Mouse (Mus musculus) erythroblast, embryonic 14.5 days (primary cell): ENCODE measurements at regions not wholly inside any gene's neighbourhood (a gene's known extent, or its start where the extent isn't known, plus 50 kb on each side); places are given as distances from the start of the nearest gene placed in this dataset.

Experiments used
- H3K27me3 ChIP-seq: 2 replicates; pipeline ENCODE4 v1.6.1; 2012; ENCODE audit warnings: inconsistent platforms; ENCODE audit not compliant: control insufficient read depth
- H3K36me3 ChIP-seq: 2 replicates; pipeline ENCODE4 v1.6.1; 2012; ENCODE audit warnings: mild to moderate bottlenecking, inconsistent platforms; ENCODE audit not compliant: control insufficient read depth
- H3K4me1 ChIP-seq: 2 replicates; pipeline ENCODE4 v1.6.1; 2012; ENCODE audit warnings: inconsistent platforms; ENCODE audit not compliant: control insufficient read depth
- H3K4me3 ChIP-seq: replicated peaks from 2 replicates; pipeline ENCODE3; 2012; ENCODE audit warnings: moderate library complexity, mild to moderate bottlenecking, inconsistent platforms
- H3K9me3 ChIP-seq: 2 replicates; pipeline ENCODE4 v1.6.1; 2012; ENCODE audit warnings: low read length, inconsistent platforms, mixed read lengths; ENCODE audit not compliant: control insufficient read depth
- GATA1 ChIP-seq: IDR thresholded peaks from 2 replicates; pipeline ENCODE4 v1.6.1; 2012; ENCODE audit warnings: low read length, inconsistent platforms, mixed read lengths
- TAL1 ChIP-seq: IDR thresholded peaks from 3 replicates; pipeline ENCODE4 v1.6.1; 2012; ENCODE audit warnings: low read length, inconsistent platforms, mixed read lengths

DNA sequence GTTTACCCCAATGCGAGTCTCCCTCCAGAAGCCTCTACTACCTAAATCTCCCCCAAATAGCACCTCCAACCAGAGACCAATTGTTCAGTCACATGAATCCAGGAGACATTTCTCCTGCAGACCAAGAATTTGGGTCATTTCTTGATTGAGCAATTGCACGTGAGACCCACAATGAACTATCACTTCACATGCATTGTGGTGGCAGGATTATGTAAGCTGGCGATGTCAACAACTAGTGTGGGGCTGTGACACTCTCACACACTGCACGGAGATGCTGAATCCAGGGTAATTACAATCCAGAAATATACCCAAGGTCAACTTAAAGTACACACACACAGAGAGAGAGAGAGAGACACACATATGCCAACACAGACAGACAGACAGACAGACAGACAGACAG, 148.5 kb upstream of the Dyrk2 start:
- Histone ChIP-seq H3K4me3 (no peak overlapping the region), H3K27me3 (no peaks in the 10 kb centered on the region), H3K4me1 (no peaks in the 10 kb centered on the region), H3K9me3 (peaks cover 4% of the 10 kb centered on the region; the same call in 1 of the 2 replicates), H3K36me3 (no peaks in the 10 kb centered on the region)
- TF ChIP-seq TAL1 (no peak), GATA1 (no peak)

DNA sequence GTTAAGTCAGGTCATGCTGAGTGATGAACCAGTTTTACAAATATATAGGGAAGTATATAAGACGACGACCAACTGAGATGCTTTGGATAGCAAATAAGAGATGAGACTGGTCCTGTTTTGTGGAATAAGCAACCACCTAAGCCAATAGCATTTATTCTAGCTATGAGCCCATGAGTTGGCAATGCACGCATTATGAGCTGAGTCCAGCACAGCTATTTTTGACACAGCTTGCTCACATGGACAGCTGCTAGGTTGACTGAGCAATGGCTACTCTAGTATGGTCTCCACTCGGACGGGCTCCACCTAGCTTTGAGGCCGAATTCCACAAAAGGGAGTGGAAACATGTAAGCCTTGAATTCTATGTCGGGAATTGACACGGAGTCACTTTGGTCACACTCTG, 146.1 kb upstream of the Dyrk2 start:
- Histone ChIP-seq H3K9me3 (peaks cover under 1% of the 10 kb centered on the region; the same call in 1 of the 2 replicates), H3K36me3 (no peaks in the 10 kb centered on the region), H3K4me3 (no peak overlapping the region), H3K27me3 (no peaks in the 10 kb centered on the region), H3K4me1 (no peaks in the 10 kb centered on the region)
- no peak for TF ChIP-seq TAL1
- TF ChIP-seq GATA1, result no peak

DNA sequence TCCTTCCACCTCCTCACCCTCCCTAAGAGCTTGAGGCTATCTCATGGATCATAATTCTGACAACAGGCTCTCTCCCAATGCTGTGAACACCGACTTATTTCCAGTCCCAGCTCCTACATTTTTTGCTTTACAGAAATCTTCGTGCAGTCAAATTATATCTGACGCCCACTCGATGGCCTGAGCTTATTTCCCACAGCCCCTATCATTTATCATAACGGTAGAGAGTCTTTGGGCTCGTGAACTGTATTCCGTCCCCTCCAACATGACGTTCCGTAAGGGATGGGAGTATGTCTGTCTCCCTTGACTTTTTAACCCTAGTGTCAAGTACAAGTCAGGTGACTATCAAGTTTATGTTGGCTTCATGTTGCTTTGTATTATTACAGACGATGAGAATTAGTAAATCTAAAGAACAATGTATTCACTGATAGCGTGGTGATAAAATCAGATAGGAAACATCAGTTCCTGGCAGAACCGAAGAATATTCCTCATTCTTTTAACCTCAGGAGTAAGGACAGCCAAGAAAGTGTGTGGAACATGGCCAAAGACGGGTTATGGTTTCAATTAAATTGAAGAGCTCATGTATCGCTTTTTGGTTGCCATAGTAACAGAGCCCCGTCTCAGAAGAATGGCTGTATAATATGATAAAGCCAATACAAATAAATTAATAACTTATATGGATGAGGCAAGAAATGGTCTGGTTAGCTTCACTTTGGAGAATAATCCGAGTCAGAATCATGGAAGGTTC, 145.5 kb upstream of the Dyrk2 start:
- Histone ChIP-seq H3K9me3 (no peaks in the 10 kb centered on the region), H3K4me3 (no peak overlapping the region), H3K27me3 (no peaks in the 10 kb centered on the region), H3K36me3 (no peaks in the 10 kb centered on the region), H3K4me1 (no peaks in the 10 kb centered on the region)
- TF ChIP-seq TAL1 (no peak), GATA1 (no peak)

DNA sequence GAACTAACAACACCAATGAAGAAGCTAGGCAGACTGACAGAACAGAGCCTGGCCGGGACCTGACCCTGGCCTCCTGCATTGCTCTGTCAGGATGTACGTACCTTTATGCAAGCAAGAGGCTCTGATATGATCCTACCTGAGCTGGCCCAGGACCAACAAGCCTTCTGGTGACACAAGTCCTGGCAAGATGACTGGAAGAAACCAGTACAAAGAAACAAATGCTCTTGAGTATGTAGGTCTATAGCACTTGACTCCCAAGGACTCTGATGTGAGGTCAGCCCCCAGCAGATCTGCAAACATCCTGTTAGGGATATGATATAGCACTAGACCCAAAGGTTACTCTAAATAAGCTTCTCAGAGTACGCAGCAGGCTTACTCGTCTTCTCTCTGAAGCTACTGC, 144.7 kb upstream of the Dyrk2 start:
- H3K27me3 ChIP-seq, result no peaks in the 10 kb centered on the region
- H3K36me3 ChIP-seq, result no peaks in the 10 kb centered on the region
- TF ChIP-seq GATA1 (no peak), TAL1 (no peak)
- H3K4me3 ChIP-seq, result no peak overlapping the region
- H3K9me3 ChIP-seq, result no peaks in the 10 kb centered on the region
- no peaks in the 10 kb centered on the region for H3K4me1 ChIP-seq

DNA sequence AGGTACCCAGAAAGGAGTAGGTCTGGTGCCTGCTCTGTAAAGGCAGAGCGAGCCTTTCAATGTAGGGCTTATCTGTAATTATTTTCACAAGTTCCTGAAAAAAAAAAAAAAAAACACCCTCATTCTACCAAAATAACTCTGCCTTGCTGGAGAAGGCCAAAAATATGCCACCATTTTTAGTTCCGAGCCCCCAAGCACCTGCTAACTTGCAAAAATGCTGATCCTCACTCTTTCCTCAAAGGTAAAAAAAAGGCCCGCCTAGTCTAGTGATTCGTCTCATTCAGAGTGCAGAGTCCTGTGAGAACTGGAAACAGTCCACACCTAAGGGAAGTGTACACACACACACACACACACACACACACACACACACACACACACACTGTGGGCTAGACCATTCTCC, 143.7 kb upstream of the Dyrk2 start:
- H3K4me1 ChIP-seq, result no peaks in the 10 kb centered on the region
- H3K9me3 ChIP-seq, result no peaks in the 10 kb centered on the region
- no peaks in the 10 kb centered on the region for H3K27me3 ChIP-seq
- no peaks in the 10 kb centered on the region for H3K36me3 ChIP-seq
- TF ChIP-seq GATA1 (no peak), TAL1 (no peak)
- no peak overlapping the region for H3K4me3 ChIP-seq

DNA sequence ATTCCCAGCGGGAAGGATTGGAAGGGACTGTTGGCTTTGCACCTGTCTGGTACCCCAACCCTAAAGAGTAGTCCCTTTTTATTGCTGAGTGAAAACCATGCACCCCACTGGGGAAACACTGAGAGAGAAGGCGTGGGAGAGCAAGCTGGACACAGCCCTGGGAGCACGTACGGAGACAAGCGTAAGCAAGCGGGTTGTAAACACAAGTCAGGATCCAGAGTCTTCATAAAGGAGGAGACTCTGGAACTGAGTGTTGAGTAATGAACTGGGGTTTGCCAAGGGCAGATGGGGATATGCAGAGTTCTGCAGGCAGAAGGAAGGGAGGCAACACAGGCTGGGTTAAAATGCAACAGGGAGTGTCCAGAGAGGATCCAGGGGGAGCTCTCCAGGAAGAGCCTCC, 141.5 kb upstream of the Dyrk2 start:
- Histone ChIP-seq H3K36me3 (no peaks in the 10 kb centered on the region), H3K4me3 (no peak overlapping the region), H3K9me3 (no peaks in the 10 kb centered on the region), H3K4me1 (no peaks in the 10 kb centered on the region), H3K27me3 (no peaks in the 10 kb centered on the region)
- no peak for TF ChIP-seq TAL1
- TF ChIP-seq GATA1, result no peak

DNA sequence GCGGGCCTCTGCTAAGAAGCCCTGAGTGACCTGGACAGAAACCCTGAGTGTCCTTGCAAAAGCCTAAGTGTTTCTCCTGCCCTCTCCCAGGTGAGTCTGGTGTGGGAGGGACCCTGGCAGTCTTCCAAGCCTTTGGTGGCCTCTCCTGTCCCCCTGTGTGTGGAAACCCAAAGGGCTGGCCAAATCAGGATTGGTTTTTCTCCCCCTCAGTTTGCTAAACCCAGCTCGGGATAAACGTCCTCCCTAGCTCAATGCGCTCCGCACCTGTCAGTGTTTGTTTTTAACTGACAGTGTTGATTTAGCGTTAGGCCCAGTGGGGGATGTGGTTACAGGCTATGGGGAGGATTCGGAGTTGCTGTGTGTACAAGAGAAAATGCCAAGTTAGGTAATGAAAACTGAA, 140.9 kb upstream of the Dyrk2 start:
- TF ChIP-seq TAL1, result no peak
- no peak for TF ChIP-seq GATA1
- H3K36me3 ChIP-seq, result no peaks in the 10 kb centered on the region
- no peaks in the 10 kb centered on the region for H3K9me3 ChIP-seq
- no peaks in the 10 kb centered on the region for H3K27me3 ChIP-seq
- H3K4me1 ChIP-seq, result no peaks in the 10 kb centered on the region
- no peak overlapping the region for H3K4me3 ChIP-seq

DNA sequence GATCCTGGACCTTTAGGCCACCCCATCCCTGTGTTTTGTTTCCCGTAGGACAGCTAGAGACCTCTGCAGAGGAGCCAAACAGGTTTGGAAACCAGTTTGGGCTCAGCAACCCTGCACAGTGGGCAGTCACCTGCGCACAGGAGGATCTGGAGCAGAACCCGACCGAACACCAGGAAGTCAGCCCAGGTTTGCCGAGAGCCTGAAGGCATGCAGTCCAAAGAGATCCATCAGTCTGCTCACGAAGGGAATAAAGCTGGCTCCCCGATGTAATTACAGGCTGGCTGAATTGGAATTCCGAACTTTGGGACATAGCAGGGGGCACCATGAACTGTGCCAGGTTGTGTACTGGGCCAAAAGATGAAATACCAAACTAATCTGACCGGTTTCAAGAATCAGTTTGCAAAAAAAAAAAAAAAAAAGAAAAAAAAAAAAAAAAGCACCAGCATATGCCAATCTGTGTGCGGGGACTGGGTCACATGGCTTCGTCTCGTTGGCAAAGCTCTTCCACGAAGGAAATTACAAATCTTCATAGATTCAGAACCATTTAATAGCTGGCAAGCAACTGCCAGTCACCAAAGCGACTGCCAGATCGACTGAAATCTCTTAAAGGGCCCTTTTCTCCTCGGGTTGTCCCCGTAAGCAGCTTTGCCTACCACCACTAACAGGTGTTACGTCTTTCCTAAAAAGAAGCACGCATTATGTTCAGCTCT, 137.0 kb upstream of the Dyrk2 start:
- H3K9me3 ChIP-seq, result no peaks in the 10 kb centered on the region
- TF ChIP-seq GATA1 (no peak), TAL1 (no peak)

DNA sequence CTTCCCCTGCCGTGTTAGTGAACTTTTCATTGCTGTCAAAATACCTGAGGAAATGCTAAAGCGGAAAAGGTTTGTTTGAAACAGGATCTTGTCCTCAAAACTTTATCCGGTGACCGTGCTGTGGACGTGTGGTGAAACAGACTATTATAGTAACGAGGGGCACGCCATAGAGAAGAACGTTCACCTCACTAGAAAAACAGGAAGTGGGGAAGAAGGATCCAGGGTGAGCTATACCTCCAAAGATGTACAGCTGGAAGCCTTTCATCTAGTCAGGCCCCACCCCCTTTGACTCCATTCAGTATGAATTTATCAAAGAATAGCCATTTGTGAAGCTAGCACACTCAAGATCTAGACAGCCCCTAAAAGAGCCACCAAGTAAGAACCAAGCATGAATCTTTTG, 135.5 kb upstream of the Dyrk2 start:
- Histone ChIP-seq H3K4me1 (no peaks in the 10 kb centered on the region), H3K36me3 (no peaks in the 10 kb centered on the region), H3K9me3 (no peaks in the 10 kb centered on the region), H3K4me3 (no peak overlapping the region), H3K27me3 (no peaks in the 10 kb centered on the region)
- TF ChIP-seq GATA1, result no peak
- no peak for TF ChIP-seq TAL1

More for the DNA sequence above, 137.0 kb upstream of the Dyrk2 start:
- no peaks in the 10 kb centered on the region for H3K36me3 ChIP-seq
- H3K4me3 ChIP-seq, result no peak overlapping the region
- no peaks in the 10 kb centered on the region for H3K27me3 ChIP-seq
- H3K4me1 ChIP-seq, result no peaks in the 10 kb centered on the region

DNA sequence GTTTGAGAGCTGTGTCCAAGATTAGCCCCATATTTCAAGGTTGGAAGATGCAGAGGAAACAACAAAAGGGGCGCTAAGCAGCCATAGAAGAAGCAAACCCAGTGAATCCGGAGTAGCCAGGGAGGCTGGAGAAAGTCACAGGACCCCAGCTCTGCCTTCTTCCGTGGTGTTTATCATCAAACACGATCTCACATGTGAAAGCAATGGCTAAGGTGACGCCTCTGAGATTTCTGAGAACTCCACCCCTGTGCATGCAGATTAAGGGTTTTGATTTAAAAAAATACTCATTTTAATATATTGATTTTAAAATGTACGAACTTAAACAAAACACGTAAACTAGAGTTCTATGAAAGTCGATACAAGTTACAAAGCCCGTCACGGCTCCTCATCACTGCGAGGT, 134.4 kb upstream of the Dyrk2 start:
- Histone ChIP-seq H3K27me3 (no peaks in the 10 kb centered on the region), H3K9me3 (no peaks in the 10 kb centered on the region), H3K4me3 (no peak overlapping the region), H3K4me1 (no peaks in the 10 kb centered on the region), H3K36me3 (no peaks in the 10 kb centered on the region)
- TF ChIP-seq TAL1, result no peak
- TF ChIP-seq GATA1, result no peak
